Mouse (Mus musculus): ENCODE data around the gene Kif26b. TPM values are rescaled to one million over a fixed set of nuclear protein-coding genes. Genes with fewer than 3 reads are reported as not detected.

Gene Kif26b
- polyA plus RNA-seq, 1 experiment from 2014 or later: 23.7 TPM

DNA sequence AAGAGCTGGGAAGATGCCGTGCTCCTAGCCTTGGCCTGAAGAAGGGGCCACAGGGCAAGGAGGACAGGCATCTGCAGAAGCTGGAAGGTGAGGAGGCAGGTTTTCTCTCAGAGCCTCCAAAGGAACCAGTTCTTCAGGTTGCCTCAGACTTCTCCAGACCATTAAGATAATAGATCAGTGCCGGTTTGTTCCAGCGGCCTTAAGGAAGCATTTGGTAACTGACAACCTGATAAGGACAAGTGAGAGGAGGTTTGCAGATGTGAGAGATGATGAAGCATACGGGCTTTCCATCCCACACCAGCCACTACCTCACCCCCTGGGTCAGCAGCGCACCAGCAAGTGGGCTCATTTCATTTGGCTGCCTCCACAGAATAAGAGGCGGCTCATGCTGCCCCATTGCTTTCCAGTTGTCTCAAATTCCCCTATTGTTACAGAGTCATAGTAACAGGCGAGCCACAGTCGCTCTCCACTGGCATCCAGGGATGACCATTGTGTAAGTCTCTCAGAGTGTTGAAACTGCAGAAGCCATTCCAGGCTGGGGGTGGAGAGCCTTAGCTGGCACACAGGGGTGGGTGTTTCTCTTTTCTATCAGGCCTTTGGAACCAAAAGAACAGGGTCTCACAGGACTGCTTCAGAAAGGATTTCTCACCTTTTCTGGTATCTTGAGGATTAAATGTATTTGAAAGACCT lies 156.2 kb downstream of the Kif26b start:
- Histone ChIP-seq H3K9ac (ENCODE audit: low read length) (no peak overlapping the region), H3K4me2 (ENCODE audit: low read depth, severe bottlenecking) (no peak overlapping the region), H3K36me3 (ENCODE audit: control insufficient read depth, insufficient read depth, low read length) (no peaks in the 10 kb centered on the region), H3K4me3 (ENCODE audit: low read depth, low read length) (no peak overlapping the region), H3K27ac (replicated peaks; ENCODE audit: low read depth, low read length) (no peak overlapping the region), H3K9me3 (ENCODE audit: control insufficient read depth, low read length) (no peaks in the 10 kb centered on the region), H3K27me3 (ENCODE audit: control insufficient read depth, insufficient read depth, low read length) (no peaks in the 10 kb centered on the region), H3K4me1 (ENCODE audit: control insufficient read depth, insufficient read depth, low read length) (0 out of 2 replicates have a peak, but pooled peaks cover 2% of the 10 kb centered on the region)
- DNase-seq (ENCODE audit: low spot score): no peak
- 77% methylated on average over 8 of the region's 8 CpGs for WGBS
- ATAC-seq (ENCODE audit: insufficient number of reproducible peaks, low FRiP score, low TSS enrichment, low read depth): no peak

DNA sequence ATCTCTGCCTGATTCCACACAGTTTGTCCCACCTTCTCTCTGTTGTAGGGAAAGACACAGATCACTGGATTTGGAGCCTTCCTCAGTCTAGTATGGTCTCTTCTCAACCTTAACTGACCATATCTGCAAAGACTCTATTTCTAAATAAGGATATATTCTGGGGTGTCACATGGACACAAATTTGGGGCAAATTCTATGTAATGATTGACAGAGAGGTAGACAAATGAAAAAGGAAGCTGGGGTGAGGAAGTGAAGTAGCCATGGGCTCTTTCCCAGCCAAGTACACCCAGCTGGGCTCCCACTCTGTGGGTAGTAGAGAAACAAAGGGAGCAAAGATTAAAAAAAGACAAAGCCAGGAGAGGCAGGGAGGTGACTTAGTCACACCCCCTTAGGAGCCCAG lies 158.0 kb downstream of the Kif26b start:
- no peak overlapping the region for H3K27ac ChIP-seq (replicated peaks; ENCODE audit: low read depth, low read length)
- H3K4me1 ChIP-seq (ENCODE audit: control insufficient read depth, insufficient read depth, low read length): 0 out of 2 replicates have a peak, but pooled peaks cover 2% of the 10 kb centered on the region
- ATAC-seq (ENCODE audit: insufficient number of reproducible peaks, low FRiP score, low TSS enrichment, low read depth): no peak

DNA sequence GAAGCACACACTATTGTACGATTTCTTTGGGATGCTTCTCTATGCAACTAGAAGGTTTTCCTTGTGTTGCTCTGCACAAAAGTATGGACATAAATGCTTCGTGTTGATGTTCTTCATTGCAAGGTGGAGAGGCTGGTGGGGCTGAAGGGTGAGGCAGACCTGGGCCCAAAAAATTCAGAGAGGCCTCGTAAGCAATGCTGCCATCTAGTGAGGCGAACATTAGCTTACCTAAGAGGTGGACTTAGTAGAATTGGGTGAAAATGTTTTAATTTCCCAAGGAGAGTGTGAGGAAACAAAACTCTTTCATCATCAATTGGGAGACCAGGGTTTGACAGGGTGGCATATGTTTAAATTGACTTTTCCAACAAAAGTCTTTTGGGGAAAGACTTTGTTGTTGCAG lies 160.6 kb downstream of the Kif26b start:
- no peaks in the 10 kb centered on the region for H3K36me3 ChIP-seq (ENCODE audit: control insufficient read depth, insufficient read depth, low read length)
- no peak overlapping the region for H3K4me3 ChIP-seq (ENCODE audit: low read depth, low read length)
- DNase-seq (ENCODE audit: low spot score) (no peak), ATAC-seq (ENCODE audit: insufficient number of reproducible peaks, low FRiP score, low TSS enrichment, low read depth) (no peak)
- H3K9ac ChIP-seq (ENCODE audit: low read length): no peak overlapping the region
- 0 out of 2 replicates have a peak, but pooled peaks cover 2% of the 10 kb centered on the region for H3K4me1 ChIP-seq (ENCODE audit: control insufficient read depth, insufficient read depth, low read length)
- H3K4me2 ChIP-seq (ENCODE audit: low read depth, severe bottlenecking): no peak overlapping the region
- 69% methylated on average over 4 of the region's 4 CpGs for WGBS
- no peak overlapping the region for H3K27ac ChIP-seq (replicated peaks; ENCODE audit: low read depth, low read length)
- no peaks in the 10 kb centered on the region for H3K9me3 ChIP-seq (ENCODE audit: control insufficient read depth, low read length)
- H3K27me3 ChIP-seq (ENCODE audit: control insufficient read depth, insufficient read depth, low read length): no peaks in the 10 kb centered on the region

More for the DNA sequence above, 158.0 kb downstream of the Kif26b start:
- Histone ChIP-seq H3K4me3 (ENCODE audit: low read depth, low read length) (no peak overlapping the region), H3K27me3 (ENCODE audit: control insufficient read depth, insufficient read depth, low read length) (no peaks in the 10 kb centered on the region), H3K36me3 (ENCODE audit: control insufficient read depth, insufficient read depth, low read length) (no peaks in the 10 kb centered on the region), H3K9me3 (ENCODE audit: control insufficient read depth, low read length) (no peaks in the 10 kb centered on the region), H3K9ac (ENCODE audit: low read length) (no peak overlapping the region), H3K4me2 (ENCODE audit: low read depth, severe bottlenecking) (no peak overlapping the region)
- DNase-seq (ENCODE audit: low spot score): no peak

DNA sequence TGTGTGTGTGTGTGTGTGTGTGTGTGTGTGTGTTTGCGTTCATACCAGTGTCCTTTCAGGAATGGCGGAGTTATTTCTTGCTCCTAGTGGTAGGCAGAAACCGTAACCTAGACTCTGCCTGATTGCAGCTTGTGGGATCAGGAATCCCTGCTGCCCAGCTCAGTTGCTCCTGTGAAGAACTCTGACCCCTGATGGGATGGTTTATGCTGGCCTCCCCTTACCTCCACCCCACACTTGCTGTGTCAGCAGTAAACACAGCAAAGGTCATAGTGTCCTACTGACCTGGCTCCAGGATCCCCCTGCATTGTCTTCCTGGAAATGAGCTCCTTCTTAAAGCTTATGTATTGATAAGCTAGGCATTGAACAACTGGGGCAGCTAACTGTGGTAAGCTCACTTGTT lies 162.8 kb downstream of the Kif26b start:
- Histone ChIP-seq H3K4me3 (ENCODE audit: low read depth, low read length) (no peak overlapping the region), H3K4me2 (ENCODE audit: low read depth, severe bottlenecking) (no peak overlapping the region), H3K4me1 (ENCODE audit: control insufficient read depth, insufficient read depth, low read length) (0 out of 2 replicates have a peak, but pooled peaks cover 2% of the 10 kb centered on the region), H3K27me3 (ENCODE audit: control insufficient read depth, insufficient read depth, low read length) (no peaks in the 10 kb centered on the region), H3K9ac (ENCODE audit: low read length) (no peak overlapping the region), H3K9me3 (ENCODE audit: control insufficient read depth, low read length) (no peaks in the 10 kb centered on the region), H3K27ac (replicated peaks; ENCODE audit: low read depth, low read length) (no peak overlapping the region), H3K36me3 (ENCODE audit: control insufficient read depth, insufficient read depth, low read length) (no peaks in the 10 kb centered on the region)
- DNase-seq (ENCODE audit: low spot score) (no peak), ATAC-seq (ENCODE audit: insufficient number of reproducible peaks, low FRiP score, low TSS enrichment, low read depth) (no peak)
- WGBS: 89% methylated on average over 3 of the region's 3 CpGs

DNA sequence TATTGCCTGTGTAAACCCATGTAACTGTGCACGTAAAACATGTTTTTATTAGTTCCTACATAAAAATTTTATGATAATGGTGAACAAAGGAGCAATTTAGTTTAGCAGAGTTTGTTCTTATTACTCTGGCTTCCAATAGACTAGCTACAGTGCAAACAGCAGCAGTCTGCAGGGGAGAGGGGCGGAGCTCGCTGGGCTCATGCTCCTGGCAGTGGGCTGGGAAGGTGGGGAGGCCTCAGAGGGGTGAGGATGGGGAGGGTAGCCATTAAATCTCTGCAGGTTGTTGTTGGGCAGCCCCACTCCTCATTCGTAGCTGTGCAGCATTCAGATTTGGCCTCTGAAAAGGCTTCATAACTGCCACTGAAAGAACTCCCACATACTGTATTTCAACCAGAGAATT lies 171.2 kb downstream of the Kif26b start:
- ATAC-seq (ENCODE audit: insufficient number of reproducible peaks, low FRiP score, low TSS enrichment, low read depth) (peak; percentile 78), DNase-seq (ENCODE audit: low spot score) (peak; percentile 44)
- H3K27ac ChIP-seq (replicated peaks; ENCODE audit: low read depth, low read length): no peak overlapping the region
- H3K9me3 ChIP-seq (ENCODE audit: control insufficient read depth, low read length): no peaks in the 10 kb centered on the region
- H3K4me2 ChIP-seq (ENCODE audit: low read depth, severe bottlenecking): no peak overlapping the region
- H3K4me3 ChIP-seq (ENCODE audit: low read depth, low read length): no peak overlapping the region
- peaks cover 9% of the 10 kb centered on the region for H3K4me1 ChIP-seq (ENCODE audit: control insufficient read depth, insufficient read depth, low read length)
- H3K36me3 ChIP-seq (ENCODE audit: control insufficient read depth, insufficient read depth, low read length): no peaks in the 10 kb centered on the region
- no peak overlapping the region for H3K9ac ChIP-seq (ENCODE audit: low read length)
- no peaks in the 10 kb centered on the region for H3K27me3 ChIP-seq (ENCODE audit: control insufficient read depth, insufficient read depth, low read length)
- 37% methylated on average over 4 of the region's 4 CpGs for WGBS

DNA sequence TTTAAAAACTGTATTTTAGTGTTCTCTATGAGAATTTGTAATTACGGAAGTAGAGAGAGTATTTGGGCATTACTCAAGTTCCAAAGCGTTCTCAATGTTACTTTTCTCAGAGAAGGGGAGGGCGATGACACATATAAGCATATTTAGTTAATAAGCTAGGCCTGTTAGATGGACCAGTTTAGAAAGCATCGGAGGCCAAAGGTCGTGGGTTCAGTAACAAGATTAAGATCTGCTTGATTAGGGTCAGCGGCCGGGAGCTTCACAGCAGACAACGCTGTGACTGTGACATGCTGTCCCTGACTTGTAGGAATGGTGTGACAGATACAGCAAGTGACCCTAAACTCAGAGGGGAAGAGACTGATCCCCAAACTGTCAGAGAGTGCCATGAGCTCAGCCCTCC lies 174.6 kb downstream of the Kif26b start:
- no peak overlapping the region for H3K4me3 ChIP-seq (ENCODE audit: low read depth, low read length)
- H3K27ac ChIP-seq (replicated peaks; ENCODE audit: low read depth, low read length): no peak overlapping the region
- peaks cover 11% of the 10 kb centered on the region for H3K4me1 ChIP-seq (ENCODE audit: control insufficient read depth, insufficient read depth, low read length)
- WGBS: 62% methylated on average over 8 of the region's 8 CpGs
- no peaks in the 10 kb centered on the region for H3K36me3 ChIP-seq (ENCODE audit: control insufficient read depth, insufficient read depth, low read length)
- ATAC-seq (ENCODE audit: insufficient number of reproducible peaks, low FRiP score, low TSS enrichment, low read depth): no peak
- no peak overlapping the region for H3K4me2 ChIP-seq (ENCODE audit: low read depth, severe bottlenecking)
- no peaks in the 10 kb centered on the region for H3K9me3 ChIP-seq (ENCODE audit: control insufficient read depth, low read length)
- DNase-seq (ENCODE audit: low spot score): no peak
- H3K27me3 ChIP-seq (ENCODE audit: control insufficient read depth, insufficient read depth, low read length): no peaks in the 10 kb centered on the region
- no peak overlapping the region for H3K9ac ChIP-seq (ENCODE audit: low read length)

DNA sequence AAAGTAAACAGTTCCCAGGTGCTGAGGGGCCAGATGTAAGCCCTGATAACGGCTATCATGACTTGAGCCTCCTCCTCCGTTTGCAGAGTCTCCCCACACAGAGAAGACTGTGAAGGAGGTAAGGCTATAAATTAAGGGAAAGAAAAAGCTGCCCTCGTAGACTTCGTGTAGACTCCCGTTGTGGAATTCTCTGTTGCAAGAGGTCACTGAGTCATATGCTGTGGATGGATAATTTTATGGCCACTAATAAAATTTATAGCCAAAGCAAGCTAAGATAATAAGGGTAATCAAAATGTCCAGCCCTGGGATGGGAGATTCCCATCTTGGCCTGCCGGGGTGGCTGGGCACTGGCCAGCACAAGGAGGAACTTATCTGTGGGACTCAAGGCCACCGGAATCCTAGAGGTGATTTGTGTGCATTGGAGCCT lies 179.0 kb downstream of the Kif26b start:
- DNase-seq (ENCODE audit: low spot score) (no peak), ATAC-seq (ENCODE audit: insufficient number of reproducible peaks, low FRiP score, low TSS enrichment, low read depth) (no peak)
- peaks cover 11% of the 10 kb centered on the region for H3K4me1 ChIP-seq (ENCODE audit: control insufficient read depth, insufficient read depth, low read length)
- H3K36me3 ChIP-seq (ENCODE audit: control insufficient read depth, insufficient read depth, low read length): no peaks in the 10 kb centered on the region
- H3K9me3 ChIP-seq (ENCODE audit: control insufficient read depth, low read length): no peaks in the 10 kb centered on the region
- H3K27ac ChIP-seq (replicated peaks; ENCODE audit: low read depth, low read length): no peak overlapping the region
- no peak overlapping the region for H3K4me2 ChIP-seq (ENCODE audit: low read depth, severe bottlenecking)
- H3K4me3 ChIP-seq (ENCODE audit: low read depth, low read length): no peak overlapping the region
- WGBS: 21% methylated on average over 7 of the region's 7 CpGs
- no peak overlapping the region for H3K9ac ChIP-seq (ENCODE audit: low read length)
- no peaks in the 10 kb centered on the region for H3K27me3 ChIP-seq (ENCODE audit: control insufficient read depth, insufficient read depth, low read length)

DNA sequence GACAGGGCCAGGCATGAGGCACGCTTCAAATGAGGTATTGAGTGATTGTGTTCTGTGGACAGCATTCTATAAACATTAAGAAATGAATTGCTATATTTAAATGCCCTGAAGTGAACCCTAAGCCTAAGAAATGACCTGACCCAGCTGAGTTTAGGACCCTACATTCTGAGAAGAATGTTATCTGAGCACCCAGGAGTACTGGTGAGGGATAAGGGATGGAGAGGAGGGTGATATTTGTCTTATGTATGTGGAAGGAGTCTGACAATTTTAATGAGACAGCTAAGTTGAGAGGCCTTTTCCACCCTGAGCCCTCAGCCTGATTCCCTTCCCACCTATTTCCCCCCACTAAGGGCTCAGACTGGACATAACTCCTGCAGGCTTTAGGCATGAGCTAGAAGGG lies 179.4 kb downstream of the Kif26b start:
- H3K27me3 ChIP-seq (ENCODE audit: control insufficient read depth, insufficient read depth, low read length): no peaks in the 10 kb centered on the region
- DNase-seq (ENCODE audit: low spot score) (no peak), ATAC-seq (ENCODE audit: insufficient number of reproducible peaks, low FRiP score, low TSS enrichment, low read depth) (no peak)
- H3K9me3 ChIP-seq (ENCODE audit: control insufficient read depth, low read length): no peaks in the 10 kb centered on the region
- peaks cover 11% of the 10 kb centered on the region for H3K4me1 ChIP-seq (ENCODE audit: control insufficient read depth, insufficient read depth, low read length)
- H3K36me3 ChIP-seq (ENCODE audit: control insufficient read depth, insufficient read depth, low read length): no peaks in the 10 kb centered on the region
- H3K9ac ChIP-seq (ENCODE audit: low read length): no peak overlapping the region
- H3K4me2 ChIP-seq (ENCODE audit: low read depth, severe bottlenecking): no peak overlapping the region
- 71% methylated on average over 1 of the region's 1 CpGs for WGBS
- no peak overlapping the region for H3K27ac ChIP-seq (replicated peaks; ENCODE audit: low read depth, low read length)
- H3K4me3 ChIP-seq (ENCODE audit: low read depth, low read length): no peak overlapping the region

Measured in limb, embryonic 11.5 days (tissue).